Mouse (Mus musculus): ENCODE measurements around the gene Panx1.

Panx1 gene

GRCm38 (mm10) chr9:14954659-14955058 is 90.6 kb downstream of the Panx1 start:
- TF ChIP-seq CTCF (conservative IDR thresholded peaks at IDR 0.05; ENCODE audit: low read length) (no peak), POU5F1 (IDR thresholded peaks at IDR 0.05; ENCODE audit: borderline replicate concordance, low read length) (no peak)

More at GRCm38 (mm10) chr9:14954659-14955058, 90.6 kb downstream of the Panx1 start:
- no peaks in the 10 kb centered on the region for H3K9me3 ChIP-seq (ENCODE audit: low read length)
- no peaks in the 10 kb centered on the region; the same call in 1 of the 2 replicates for H3K27me3 ChIP-seq (ENCODE audit: insufficient read depth, low read length)
- no peak overlapping the region for H3K4me3 ChIP-seq (replicated peaks; ENCODE audit: low read length)
- no peaks in the 10 kb centered on the region for H3K36me3 ChIP-seq (ENCODE audit: insufficient read depth, low read length)
- H3K4me1 ChIP-seq (replicated peaks; ENCODE audit: low read depth, low read length): no peaks in the 10 kb centered on the region

Data from E14TG2a.4 (cell line).